Mouse (Mus musculus): ENCODE results near the gene Tex22.
A peak's percentile ranks its signal among the peaks of the same experiment; 100 is the strongest.

Gene Tex22

DNA sequence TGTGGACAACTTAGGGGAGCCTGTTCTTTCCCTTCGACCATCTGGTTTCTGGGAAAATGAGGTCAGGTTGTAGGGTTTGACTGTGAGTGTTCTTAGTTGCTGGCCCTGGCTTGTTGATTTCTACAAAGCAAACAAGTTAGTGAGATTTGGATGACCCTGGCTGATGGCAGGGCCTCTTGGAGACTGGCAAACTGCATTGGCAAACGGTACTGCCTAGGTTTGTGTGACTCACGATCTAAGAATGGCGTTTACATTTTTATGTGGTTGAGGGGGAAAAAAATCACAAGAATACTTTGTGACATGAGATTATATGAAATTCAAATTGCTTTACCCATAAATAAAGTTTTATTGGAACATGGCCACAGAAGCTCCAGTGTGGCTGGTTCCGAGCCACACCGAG lies 32.1 kb downstream of the Tex22 start:
- DNase-seq: no peak

DNA sequence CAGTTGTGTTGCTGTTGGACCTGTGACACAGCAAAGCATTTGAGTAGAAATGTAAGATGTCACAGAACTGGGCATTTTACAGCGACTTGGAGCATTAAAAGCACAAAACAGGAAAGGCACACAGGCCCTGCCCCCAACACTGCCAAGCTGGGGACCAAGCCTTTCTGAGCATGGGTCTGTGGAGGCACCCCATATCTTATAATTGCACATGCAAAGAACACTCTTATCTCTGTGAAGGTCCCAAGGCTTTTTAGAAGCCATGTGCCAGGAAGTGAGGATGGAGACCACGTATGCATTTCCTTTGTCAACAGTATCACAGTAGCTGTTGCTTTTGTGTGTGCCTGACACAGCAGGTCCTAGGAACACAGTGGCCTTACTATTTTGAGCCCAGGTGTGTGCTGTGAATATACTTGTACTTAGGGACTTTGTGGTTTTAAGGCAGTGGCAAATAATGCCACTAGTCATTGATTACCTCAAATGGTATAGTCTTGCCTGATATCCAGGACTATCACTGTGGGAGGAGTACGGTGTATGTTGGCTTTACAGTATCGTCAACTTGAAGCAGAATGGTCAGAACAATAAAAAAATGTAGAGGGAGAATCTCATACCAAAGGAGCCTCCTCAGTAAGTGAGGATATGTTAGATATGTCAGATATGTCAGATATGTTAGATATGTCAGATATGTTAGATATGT lies 33.3 kb downstream of the Tex22 start:
- DNase-seq: no peak

DNA sequence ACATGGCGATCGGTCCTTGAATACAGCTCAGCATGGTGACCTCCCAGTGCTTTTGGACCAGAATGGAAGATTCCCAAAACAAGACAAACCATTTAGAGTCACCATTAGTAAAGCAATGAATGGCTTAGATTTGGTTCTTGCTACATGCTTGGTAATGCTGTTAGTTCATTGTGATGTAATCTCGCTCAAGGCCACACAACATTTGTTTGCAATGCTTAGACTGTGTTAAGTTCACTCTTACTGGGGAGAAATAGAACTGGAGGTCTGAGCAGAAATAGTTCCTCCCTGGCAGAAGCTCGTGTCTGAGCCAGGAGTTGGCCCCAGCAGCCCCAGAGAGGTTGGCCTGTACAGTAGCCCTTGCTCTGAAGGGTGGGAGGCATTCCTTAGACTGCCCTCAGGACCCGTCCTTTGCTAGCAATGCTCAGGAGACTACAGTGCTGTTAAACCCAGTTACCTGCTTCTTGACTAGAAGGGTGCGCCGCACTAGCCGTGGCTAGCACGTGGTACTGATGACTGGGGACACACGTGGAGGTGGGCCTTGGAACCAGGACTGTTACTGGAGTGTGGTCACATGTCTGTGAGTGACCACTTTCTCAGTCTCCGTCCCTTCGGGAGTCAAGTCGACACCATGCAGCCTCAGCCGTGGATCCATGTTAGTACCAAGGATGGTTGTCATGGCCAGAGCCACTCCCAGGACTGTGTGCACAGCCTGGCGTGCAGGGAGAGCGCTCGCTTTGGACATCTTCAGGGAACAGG lies 34.4 kb downstream of the Tex22 start:
- no peak for DNase-seq

DNA sequence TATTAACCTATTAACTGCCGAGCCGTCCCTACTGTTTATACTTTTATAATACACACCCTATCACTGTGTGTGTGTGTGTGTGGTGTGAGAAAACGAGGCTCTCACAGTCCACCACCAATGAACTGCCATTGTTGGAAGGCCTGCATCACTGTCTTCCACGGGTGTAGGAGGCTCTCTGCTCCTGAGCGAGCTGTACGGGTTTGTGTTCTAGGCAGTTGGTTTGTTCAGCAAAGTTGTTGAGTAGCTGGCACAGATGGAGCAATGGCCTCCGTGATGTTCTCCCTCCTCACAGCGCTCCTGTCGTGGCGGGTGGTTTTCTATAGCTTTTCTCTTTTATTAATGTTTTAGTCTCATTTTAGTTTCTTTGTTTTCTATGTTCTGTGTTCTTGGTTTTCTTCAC lies 35.5 kb downstream of the Tex22 start:
- DNase-seq: no peak

DNA sequence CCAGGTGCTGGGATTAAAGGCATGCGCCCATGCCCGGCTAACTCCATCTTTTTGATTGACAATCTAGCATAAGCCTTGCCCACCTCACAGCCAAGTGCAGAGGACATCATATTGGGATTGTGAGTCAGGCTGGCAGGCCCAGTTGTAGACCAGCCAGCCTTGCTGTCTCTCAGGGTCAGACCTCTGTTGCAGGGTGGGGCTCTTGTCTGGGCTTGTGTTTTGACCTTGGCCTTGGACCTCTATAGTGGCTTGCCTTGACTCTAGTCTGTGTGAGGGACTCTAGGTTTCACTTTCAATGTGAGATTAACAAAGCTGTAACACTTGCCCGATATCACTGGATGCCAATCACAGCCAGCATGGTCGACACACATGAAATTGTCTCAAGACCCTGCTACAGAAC lies 39.8 kb downstream of the Tex22 start:
- DNase-seq: no peak

DNA sequence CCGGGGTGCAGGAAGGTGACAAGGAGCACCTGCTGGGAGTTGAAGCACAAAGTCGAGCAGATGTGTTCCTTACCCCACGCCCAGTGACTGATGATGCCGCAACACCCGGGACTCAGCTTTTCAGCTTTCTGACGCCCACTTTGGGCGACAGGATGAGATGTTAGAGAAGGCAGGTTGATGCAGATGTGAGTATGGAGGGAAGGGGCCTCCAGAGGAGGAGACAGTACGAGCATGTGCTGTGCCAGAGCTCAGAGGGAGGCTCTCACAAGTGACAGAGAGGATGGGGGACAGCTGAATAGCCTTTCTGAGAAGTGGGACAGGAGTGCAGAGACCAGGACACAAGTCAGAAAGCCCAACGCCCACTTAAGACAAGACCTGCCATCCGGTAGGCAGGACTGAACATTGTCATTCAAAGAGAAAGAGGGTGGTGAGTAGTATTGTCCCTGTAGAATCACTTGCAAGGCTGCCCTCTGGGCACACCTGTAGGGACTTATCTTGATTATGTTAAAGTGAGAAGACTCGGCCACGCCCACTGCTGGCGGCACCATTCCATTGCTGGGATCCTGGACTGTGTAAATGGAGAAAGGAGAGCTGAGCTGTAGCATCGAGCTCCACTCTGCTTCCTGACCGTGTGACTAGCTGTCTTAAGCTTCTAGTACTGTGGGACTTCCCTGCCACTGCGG lies 40.7 kb downstream of the Tex22 start:
- no peak for DNase-seq

DNA sequence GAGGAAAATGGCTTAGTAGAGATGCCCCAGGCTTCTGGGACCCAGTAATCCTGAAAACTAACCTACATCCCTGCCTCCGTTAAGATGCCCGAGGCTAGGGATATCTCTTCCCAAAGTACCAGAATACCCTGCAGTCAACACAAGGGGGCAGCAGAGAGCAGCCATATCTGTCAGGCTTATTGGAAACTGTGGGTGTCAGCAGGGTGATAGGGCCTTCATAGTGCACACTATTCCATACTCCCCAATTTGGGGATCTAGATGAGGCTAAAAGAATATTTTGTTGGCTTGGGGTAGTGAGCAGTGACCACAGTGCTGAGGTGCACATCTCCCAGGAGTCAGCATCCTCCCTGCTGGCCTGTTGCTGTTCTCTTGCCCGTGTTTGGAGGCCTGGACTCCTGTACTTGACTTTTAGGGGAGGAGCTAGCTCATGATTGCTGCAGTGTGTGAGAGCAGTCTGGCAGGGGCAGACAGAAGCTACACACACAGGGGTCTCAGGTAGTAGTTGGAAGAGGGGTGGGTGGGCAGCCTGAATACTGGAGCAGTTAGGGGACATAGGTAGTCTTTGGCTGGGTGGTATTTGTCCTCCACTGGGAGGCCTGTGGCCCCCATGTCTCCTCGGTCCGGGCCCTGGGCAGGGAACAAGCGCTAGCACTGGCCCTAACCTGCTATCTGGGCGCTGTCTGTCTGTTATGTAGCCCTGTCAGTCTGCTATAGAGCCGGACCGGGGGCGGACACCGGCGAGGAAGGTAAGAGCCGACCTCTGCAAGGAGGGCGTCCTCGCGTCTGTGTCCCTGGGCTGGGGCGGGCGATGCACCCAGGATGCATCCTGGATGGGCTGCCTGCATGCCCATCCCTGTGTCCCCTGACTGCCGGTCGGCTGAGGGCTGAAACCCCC lies 45.5 kb downstream of the Tex22 start:
- peak; percentile 76 for DNase-seq

DNA sequence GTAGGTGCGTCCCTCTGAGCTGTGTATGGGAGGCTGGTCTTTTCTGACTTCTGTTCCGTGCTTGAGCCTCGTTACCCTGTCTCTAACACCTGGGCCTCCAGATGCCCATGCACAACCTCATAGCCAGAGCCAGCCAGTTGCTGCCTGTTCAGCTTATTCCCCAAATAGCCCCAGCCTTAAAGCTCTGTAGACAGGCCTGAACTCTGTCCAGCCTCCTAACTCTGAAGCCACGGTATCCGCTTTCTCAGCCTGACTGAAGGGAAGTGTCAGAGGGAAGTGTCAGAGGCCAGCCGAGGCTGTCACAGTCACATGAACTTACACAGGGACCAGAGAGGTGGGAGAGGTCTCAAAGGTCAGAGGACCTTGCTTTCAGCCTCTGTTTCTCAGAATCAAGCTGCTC lies 50.4 kb downstream of the Tex22 start:
- DNase-seq: no peak

DNA sequence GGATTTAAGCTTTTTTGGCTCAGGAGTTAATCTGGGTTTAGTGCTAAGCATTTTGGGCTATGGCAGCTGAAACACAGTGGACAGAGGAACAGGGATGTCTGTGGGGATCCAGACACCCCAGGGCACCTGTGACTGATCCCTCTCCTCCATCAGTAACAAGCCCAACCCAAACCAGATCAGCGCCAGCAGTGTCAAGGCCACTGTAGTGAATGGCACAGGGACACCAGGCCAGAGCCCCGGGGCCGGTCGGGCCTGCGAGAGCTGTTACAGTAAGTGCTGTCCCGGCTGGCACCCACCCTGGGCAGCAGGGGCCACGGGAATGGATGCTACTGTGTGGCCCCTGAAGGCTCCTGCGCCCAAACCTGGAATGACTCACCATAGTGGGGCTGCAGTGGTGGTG lies 56.4 kb downstream of the Tex22 start:
- DNase-seq: no peak

DNA sequence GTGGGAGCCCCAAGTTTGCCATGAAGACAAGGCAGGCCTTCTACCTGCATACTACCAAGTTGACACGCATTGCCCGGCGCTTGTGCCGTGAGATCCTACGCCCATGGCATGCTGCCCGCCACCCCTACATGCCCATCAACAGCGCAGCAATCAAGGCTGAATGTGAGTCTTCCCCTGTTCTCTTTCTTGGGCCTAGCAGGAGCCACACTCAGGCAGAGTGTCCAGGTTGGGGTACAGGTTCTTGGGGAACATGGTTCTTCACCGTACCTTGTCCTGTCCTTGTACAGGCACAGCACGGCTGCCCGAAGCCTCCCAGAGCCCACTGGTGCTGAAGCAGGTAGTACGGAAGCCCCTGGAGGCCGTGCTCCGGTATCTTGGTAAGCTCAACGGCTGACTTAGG lies 57.3 kb downstream of the Tex22 start:
- DNase-seq: no peak

DNA sequence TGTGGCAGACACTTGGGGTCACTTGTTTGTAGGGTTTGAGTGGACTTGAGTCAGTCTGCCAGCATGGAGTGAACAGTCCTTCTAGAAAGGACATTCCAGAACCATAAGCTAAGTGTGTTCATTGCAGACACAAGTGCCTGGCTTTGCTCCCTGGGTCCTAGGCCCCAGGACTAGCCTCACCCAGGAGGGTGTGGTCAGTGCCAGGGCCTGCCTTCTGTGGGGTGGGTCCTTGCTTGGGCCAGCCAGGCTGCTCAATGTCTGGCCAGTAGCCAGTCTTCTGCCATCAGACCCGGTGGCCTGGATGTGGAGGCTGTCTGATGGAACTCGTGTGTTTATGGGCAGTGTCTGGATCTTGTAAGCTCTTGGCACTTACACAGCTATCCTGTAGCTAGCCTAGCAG lies 58.3 kb downstream of the Tex22 start:
- DNase-seq: no peak

DNA sequence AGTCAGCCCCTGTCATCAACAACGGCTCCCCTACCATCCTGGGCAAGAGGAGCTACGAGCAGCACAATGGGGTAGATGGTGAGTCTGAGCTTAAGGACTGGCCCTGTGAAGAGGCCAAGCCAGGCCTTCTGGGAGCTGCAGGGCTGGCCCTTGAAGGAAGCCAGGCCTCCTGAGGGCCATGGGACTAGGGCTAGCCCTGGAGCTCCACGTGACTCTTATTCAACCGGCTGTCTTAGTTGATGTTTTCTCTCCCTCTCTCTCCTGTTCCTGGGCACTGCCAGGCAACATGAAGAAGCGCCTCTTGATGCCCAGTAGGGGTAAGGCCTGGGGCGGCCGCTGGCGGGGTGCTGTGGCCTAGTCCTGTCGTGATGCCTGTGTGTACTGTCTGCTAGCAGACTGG lies 59.0 kb downstream of the Tex22 start:
- DNase-seq: no peak

DNA sequence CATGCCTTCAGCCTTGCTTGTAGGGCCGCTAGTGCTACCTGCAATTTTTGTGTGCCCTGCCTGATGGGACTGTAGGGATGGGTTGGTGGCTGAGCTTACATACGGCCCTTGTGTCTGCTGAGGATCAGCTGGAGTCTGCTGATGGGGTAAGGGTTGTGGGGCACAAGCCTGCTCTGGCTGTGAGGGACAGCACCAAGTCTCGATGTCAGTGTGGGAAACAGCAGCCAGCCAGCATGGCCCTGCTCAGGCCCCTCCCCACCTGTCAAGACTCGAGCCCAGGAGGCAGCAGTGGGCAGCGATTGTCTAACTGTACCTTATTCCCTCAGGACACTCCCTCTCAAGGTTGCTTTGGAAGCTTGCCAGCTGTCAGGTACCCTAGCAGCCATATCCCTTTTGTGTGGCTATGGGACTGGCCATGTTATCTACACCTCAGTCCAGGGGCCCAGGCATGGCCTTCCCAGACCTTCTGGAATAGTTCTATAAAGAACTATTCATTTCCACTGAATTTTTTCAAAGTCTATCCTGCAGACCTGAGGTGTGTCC lies 59.6 kb downstream of the Tex22 start:
- no peak for DNase-seq

DNA sequence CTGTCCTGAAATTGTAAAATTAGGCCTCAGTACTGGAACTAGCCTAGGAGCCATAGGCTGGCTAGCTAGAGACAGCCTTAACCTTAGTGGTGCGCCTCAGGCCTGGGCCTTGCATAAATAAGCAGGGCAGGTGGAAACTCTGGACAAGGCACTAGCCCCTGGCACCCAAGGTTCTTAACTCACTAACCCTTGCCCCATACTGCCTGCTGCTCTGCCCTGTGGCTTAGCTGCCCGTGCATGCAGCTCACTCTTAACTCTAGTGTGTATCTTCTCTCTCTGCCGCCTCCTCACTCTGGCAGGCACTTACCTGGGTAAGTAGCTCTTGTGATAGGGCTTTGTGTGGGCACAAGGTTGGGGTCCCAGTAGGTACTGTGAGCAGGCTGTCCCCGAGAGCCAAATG lies 60.2 kb downstream of the Tex22 start:
- no peak for DNase-seq

DNA sequence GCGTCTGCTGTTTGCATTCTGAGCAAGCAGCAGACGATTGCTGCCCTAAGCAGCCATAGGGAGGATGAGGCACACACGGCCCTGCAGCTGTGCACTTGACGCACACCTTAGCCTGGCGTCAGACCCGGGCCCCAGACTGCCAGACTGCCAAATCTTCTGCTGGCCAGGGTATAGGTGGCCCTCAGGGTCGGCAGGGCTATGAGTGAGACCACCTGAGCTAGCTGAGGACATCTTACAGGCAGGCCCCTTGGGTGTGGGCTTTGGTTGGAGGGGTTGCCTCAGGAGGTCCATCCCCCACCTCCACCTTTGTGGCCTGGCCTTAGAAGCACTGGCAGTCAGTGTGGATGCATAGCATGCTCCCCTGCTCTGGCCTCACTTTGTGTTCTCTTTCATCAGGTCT lies 61.1 kb downstream of the Tex22 start:
- no peak for DNase-seq

DNA sequence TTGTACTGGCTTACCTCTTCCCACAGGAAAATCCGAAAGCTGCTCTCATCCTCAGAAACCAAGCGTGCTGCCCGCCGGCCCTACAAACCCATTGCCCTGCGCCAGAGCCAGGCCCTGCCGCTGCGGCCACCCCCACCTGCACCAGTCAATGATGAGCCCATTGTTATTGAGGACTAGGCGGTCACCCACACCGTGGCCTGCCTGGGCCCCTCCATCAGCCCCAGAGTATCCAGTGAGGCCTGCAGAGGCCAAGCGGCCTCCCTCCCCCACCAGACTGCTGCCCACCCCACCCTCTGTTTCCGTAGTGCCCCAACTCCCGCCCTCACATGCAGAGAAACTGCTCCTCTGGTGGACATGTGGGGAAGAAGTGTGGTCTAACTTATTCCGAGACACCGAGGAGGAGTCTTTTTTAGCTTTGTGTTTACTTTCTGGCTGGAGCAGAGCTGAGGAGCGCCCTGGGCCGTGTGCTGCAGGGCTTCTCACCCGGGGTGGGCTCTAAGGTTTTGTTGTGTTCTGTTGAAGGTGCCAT lies 62.3 kb downstream of the Tex22 start:
- no peak for DNase-seq

DNA sequence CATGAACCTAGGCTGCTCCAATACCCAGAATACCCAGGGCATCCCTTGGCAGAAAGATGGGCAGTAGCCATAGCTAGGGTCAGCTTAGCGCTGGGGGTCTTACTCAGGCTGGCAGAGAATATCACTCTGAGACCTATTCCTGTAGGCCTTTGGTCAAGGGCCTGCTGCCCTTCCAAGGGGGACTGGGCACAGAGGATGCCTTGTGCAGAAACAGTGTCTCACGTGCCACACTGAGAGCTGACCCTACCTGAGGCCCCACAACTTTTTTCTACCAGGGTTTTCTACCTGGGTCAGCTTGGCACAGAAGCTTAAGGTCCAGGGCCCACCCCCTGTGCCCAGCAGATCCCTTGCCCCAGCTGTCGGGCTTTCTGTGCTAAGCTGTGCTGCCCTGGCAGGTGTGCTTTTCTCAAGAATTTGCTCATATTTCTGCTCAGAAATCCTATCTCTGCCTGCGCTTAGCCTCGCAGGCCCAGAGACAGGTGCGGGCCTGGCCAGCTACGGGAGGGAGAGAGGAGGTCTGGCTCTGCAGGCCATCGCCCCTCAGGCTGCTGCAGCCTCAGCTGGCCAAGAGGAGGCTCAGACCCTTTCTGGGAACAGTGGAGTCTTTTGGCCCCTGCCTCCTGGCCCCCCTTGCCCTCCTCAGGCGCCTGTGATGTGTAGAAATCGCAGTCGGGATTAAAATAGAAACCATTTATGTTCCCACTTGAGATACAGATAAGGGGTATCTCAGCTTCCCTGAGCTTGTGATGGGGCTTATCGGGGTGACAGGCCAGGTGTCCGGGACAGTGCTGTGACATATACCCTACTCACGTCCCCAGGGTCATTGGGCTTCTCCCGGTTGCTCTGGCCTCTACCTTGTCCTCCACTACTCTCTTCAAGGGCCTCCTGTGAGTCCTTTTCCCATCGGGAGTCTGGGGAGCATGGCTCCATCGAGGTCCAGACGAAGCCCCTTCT lies 63.2 kb downstream of the Tex22 start:
- no peak for DNase-seq

DNA sequence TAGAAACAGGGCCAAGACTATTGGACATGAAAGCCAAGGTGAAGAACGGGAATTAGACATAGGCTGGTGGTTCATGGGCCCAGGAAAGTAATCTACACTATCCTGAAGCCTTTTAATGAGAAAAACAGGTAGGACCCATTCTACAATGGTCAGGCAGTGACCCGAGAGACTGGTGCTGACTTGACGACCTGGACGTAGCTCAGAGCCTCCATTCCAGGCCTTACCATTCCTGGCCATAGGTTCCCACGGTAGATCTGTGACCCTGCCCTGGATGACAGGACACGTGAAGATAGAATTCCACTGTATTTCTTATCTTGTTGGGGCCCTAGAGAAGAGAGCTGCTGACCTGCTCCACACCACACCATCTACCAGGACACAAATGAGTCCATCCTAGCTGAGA lies 64.0 kb downstream of the Tex22 start:
- no peak for DNase-seq
